ENCODE assay signal across 8 mouse cellular contexts in genomic region chr3:51228038-51228820, GRCm38 (mm10). TPM values are rescaled to one million over a fixed set of nuclear protein-coding genes. Genes with fewer than 3 reads are reported as not detected.
DNase-seq lines count a peak whose midpoint lies in the region; ATAC-seq lines count a peak whose summit lies in the region.

No protein-coding gene starts in this region.

- no peak overlapping the region for H3K4me3 ChIP-seq in forebrain, embryonic 15.5 days
- no peak overlapping the region for H3K4me3 ChIP-seq in forebrain, embryonic 12.5 days (replicated peaks)
- H3K4me3 ChIP-seq in embryonic facial prominence, embryonic 10.5 days, result no peak overlapping the region
- no peak overlapping the region for H3K4me3 ChIP-seq in midbrain, embryonic 16.5 days (ENCODE audit: low read depth, low read length)

- no peak for ATAC-seq in forebrain, embryonic 15.5 days (replicated peaks)
- no peak for ATAC-seq in forebrain, embryonic 12.5 days (ENCODE audit: low FRiP score)
- 0 out of 2 replicates have a peak, but pooled peaks have one; percentile 28 for ATAC-seq in neutrophil, adult 5-6 weeks (ENCODE audit: extremely low read depth, insufficient number of reproducible peaks, low FRiP score, poor library complexity, severe bottlenecking)
- no peak for ATAC-seq in midbrain, embryonic 16.5 days

- H3K9ac ChIP-seq in forebrain, embryonic 15.5 days (replicated peaks), result no peak overlapping the region
- H3K9ac ChIP-seq in forebrain, embryonic 12.5 days, result no peak overlapping the region
- H3K9ac ChIP-seq in midbrain, embryonic 16.5 days (ENCODE audit: low read depth, low read length), result no peak overlapping the region

- H3K4me2 ChIP-seq in forebrain, embryonic 15.5 days (replicated peaks), result no peak overlapping the region
- H3K4me2 ChIP-seq in forebrain, embryonic 12.5 days, result no peak overlapping the region
- H3K4me2 ChIP-seq in midbrain, embryonic 16.5 days (ENCODE audit: low read length), result no peak overlapping the region

- DNase-seq in right cerebral cortex, postnatal 4 days, result peak; percentile 43
- DNase-seq in right cerebral cortex, postnatal 25 days, result no peak
- DNase-seq in embryonic facial prominence, embryonic 10.5 days (ENCODE audit: low spot score), result peak; percentile 37
- DNase-seq in kidney, postnatal 4 days, result peak; percentile 59 to 73

- H3K9me3 ChIP-seq in forebrain, embryonic 15.5 days, result no peaks in the 10 kb centered on the region
- no peaks in the 10 kb centered on the region for H3K9me3 ChIP-seq in forebrain, embryonic 12.5 days
- H3K9me3 ChIP-seq in embryonic facial prominence, embryonic 10.5 days, result 0 out of 2 replicates have a peak, but pooled peaks cover 3% of the 10 kb centered on the region
- no peaks in the 10 kb centered on the region for H3K9me3 ChIP-seq in midbrain, embryonic 16.5 days (replicated peaks; ENCODE audit: control insufficient read depth, low read length, poor library complexity, severe bottlenecking)

- peak overlapping the region; percentile 20 for H3K27ac ChIP-seq in forebrain, embryonic 15.5 days (replicated peaks)
- no peak overlapping the region for H3K27ac ChIP-seq in forebrain, embryonic 12.5 days
- H3K27ac ChIP-seq in embryonic facial prominence, embryonic 10.5 days (replicated peaks), result no peak overlapping the region
- H3K27ac ChIP-seq in midbrain, embryonic 16.5 days (ENCODE audit: low read length), result no peak overlapping the region

- H3K27me3 ChIP-seq in forebrain, embryonic 15.5 days, result no peaks in the 10 kb centered on the region
- H3K27me3 ChIP-seq in forebrain, embryonic 12.5 days, result no peaks in the 10 kb centered on the region
- H3K27me3 ChIP-seq in embryonic facial prominence, embryonic 10.5 days (replicated peaks; ENCODE audit: low read depth, poor library complexity, severe bottlenecking), result no peaks in the 10 kb centered on the region
- no peaks in the 10 kb centered on the region for H3K27me3 ChIP-seq in midbrain, embryonic 16.5 days (ENCODE audit: control insufficient read depth, insufficient read depth, low read depth, low read length)

- no peaks in the 10 kb centered on the region for H3K36me3 ChIP-seq in forebrain, embryonic 15.5 days
- H3K36me3 ChIP-seq in forebrain, embryonic 12.5 days (replicated peaks), result no peaks in the 10 kb centered on the region
- peaks cover 9% of the 10 kb centered on the region; the same call in 1 of the 2 replicates for H3K36me3 ChIP-seq in embryonic facial prominence, embryonic 10.5 days (replicated peaks)
- no peaks in the 10 kb centered on the region for H3K36me3 ChIP-seq in midbrain, embryonic 16.5 days (ENCODE audit: control insufficient read depth, insufficient read depth, low read length)

- 79% methylated on average over 10 of the region's 10 CpGs for WGBS in forebrain, embryonic 15.5 days
- 82% methylated on average over 10 of the region's 10 CpGs for WGBS in forebrain, embryonic 12.5 days
- WGBS in embryonic facial prominence, embryonic 10.5 days, result 79% methylated on average over 10 of the region's 10 CpGs
- WGBS in midbrain, embryonic 16.5 days, result 81% methylated on average over 10 of the region's 10 CpGs

- peaks cover 35% of the 10 kb centered on the region for H3K4me1 ChIP-seq in forebrain, embryonic 15.5 days
- H3K4me1 ChIP-seq in forebrain, embryonic 12.5 days, result peaks cover 29% of the 10 kb centered on the region
- peaks cover 32% of the 10 kb centered on the region for H3K4me1 ChIP-seq in embryonic facial prominence, embryonic 10.5 days
- peaks cover 21% of the 10 kb centered on the region for H3K4me1 ChIP-seq in midbrain, embryonic 16.5 days (ENCODE audit: control insufficient read depth, insufficient read depth, low read length)

RNA-seq across cellular contexts. Expression of gene Noct, which starts 4.0 kb away (rescaled TPM):
- 22.5 and 24.5 TPM in 2 replicates for polyA plus RNA-seq in forebrain, embryonic 15.5 days (2015; fragmentation: Nextera tagmentation; extraction: Ambion mirVana)
- polyA plus RNA-seq in forebrain, embryonic 12.5 days (2016; fragmentation: Nextera tagmentation; extraction: Ambion mirVana), result 14.9 and 16.4 TPM in 2 replicates
- 9.6 and 10.1 TPM in 2 replicates for polyA plus RNA-seq in embryonic facial prominence, embryonic 10.5 days (2016; fragmentation: Nextera tagmentation; extraction: Ambion mirVana)
- total RNA-seq in neutrophil, adult 5-6 weeks (2017), result 4.0 and 6.6 TPM in 2 replicates
- polyA plus RNA-seq in midbrain, embryonic 16.5 days (2015; fragmentation: Nextera tagmentation; extraction: Ambion mirVana), result 29.0 and 30.8 TPM in 2 replicates
